In the genomic region with DNA sequence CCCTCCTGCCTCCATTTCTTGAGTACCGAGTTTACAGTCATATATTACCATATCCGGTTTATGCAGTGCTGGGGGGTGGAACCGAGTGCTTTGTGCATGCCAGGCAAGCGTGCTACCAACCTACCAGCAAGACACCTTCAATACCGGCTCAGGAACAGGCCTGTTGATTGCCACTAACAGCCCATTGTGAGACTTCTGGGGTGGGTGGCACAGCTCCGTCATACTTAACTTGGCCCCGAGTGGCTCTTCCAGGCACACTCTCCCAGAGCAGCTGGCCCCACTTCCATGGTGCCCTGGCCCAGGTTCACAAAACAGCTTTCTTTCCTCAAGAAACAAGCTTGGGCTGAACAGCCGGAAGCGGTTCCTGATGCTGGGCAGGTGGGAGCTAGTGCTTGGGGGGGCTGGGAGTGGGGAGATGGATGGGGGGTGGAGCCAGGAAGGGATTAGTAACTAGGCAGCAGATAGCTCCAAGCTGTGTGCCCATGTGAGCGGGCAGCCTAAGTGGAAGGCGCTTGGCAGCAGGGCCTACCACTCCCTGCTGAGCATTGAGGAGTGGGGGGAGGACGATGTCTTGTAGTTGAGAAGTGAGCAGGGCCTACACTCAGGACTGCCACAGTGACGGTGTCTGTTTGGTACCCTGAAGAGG, we compare ENCODE assay signal across 11 mouse cellular contexts. TPM values are rescaled to one million over a fixed set of nuclear protein-coding genes. Genes with fewer than 3 reads are reported as not detected.
DNase-seq lines count a peak whose midpoint lies in the region; ATAC-seq lines count a peak whose summit lies in the region.
"Had no signal": no experiment of that assay in that cellular context is flagged by ENCODE, and none has a peak within 500 bp of the region (broad histone marks: within the 10 kb centered on the region; RNA-seq: fewer than 3 reads in every experiment).

No protein-coding gene starts in this region.

- H3K4me2 ChIP-seq in embryonic facial prominence, embryonic 14.5 days (ENCODE audit: low read depth, low read length) = no peak overlapping the region
- H3K4me2 ChIP-seq in neural tube, embryonic 15.5 days = no peak overlapping the region
- H3K4me2 ChIP-seq: lung, embryonic 15.5 days had no signal

- peaks cover 21% of the 10 kb centered on the region for H3K36me3 ChIP-seq in embryonic facial prominence, embryonic 14.5 days (ENCODE audit: control insufficient read depth, insufficient read depth, low read length)
- peaks cover 31% of the 10 kb centered on the region for H3K36me3 ChIP-seq in neural tube, embryonic 15.5 days
- H3K36me3 ChIP-seq: lung, embryonic 15.5 days had no signal

- DNase-seq in left cerebral cortex, postnatal 14 days (ENCODE audit: low spot score in 2 of 2) = peak; percentile 44 to 80
- DNase-seq in left cerebral cortex, adult 9 months (ENCODE audit: low spot score in 2 of 2) = no peak
- peak; percentile 51 for DNase-seq in embryonic facial prominence, embryonic 14.5 days (ENCODE audit: low spot score)
- peak; percentile 50 for DNase-seq in layer of hippocampus, adult 9-11 months
- no peak for DNase-seq in urinary bladder, postnatal 25 days (ENCODE audit: low spot score)
- no peak for DNase-seq in kidney, adult 8-10 months
- no peak for DNase-seq in spleen, adult 18-20 months

- no peaks in the 10 kb centered on the region for H3K9me3 ChIP-seq in embryonic facial prominence, embryonic 14.5 days (ENCODE audit: control insufficient read depth, low read length)
- H3K9me3 ChIP-seq in neural tube, embryonic 15.5 days (replicated peaks) = no peaks in the 10 kb centered on the region
- H3K9me3 ChIP-seq: lung, embryonic 15.5 days had no signal

- H3K27me3 ChIP-seq in embryonic facial prominence, embryonic 14.5 days (replicated peaks; ENCODE audit: control insufficient read depth, insufficient read depth, low read length) = no peaks in the 10 kb centered on the region
- H3K27me3 ChIP-seq in neural tube, embryonic 15.5 days (replicated peaks) = no peaks in the 10 kb centered on the region
- H3K27me3 ChIP-seq: lung, embryonic 15.5 days had no signal

- no peak overlapping the region for H3K27ac ChIP-seq in embryonic facial prominence, embryonic 14.5 days (replicated peaks; ENCODE audit: low read depth, low read length)
- 0 out of 2 replicates have a peak overlapping the region, but pooled peaks have one; percentile 41 for H3K27ac ChIP-seq in neural tube, embryonic 15.5 days (replicated peaks)
- H3K27ac ChIP-seq: lung, embryonic 15.5 days had no signal

- intact Hi-C loops in left cerebral cortex, postnatal 14 days (cut with DNase I) = loop anchor here (2.0 to 5.0 kb wide), 2 partner anchors 225 to 325 kb away; no protein-coding TSS in a partner anchor

- ATAC-seq in embryonic facial prominence, embryonic 14.5 days (ENCODE audit: low read depth) = peak; percentile 42; the same call in 1 of the 2 replicates
- no peak for ATAC-seq in neural tube, embryonic 15.5 days (ENCODE audit: low FRiP score)

- WGBS in embryonic facial prominence, embryonic 14.5 days = 74% methylated on average over 13 of the region's 13 CpGs
- 65% methylated on average over 13 of the region's 13 CpGs for WGBS in neural tube, embryonic 15.5 days

- H3K9ac ChIP-seq in embryonic facial prominence, embryonic 14.5 days (ENCODE audit: low read depth, low read length) = no peak overlapping the region
- H3K9ac ChIP-seq in neural tube, embryonic 15.5 days (replicated peaks) = no peak overlapping the region
- H3K9ac ChIP-seq: lung, embryonic 15.5 days had no signal

- peaks cover 13% of the 10 kb centered on the region for H3K4me1 ChIP-seq in embryonic facial prominence, embryonic 14.5 days (ENCODE audit: control insufficient read depth, insufficient read depth, low read length)
- peaks cover 24% of the 10 kb centered on the region for H3K4me1 ChIP-seq in neural tube, embryonic 15.5 days

- no peak overlapping the region for H3K4me3 ChIP-seq in embryonic facial prominence, embryonic 14.5 days (ENCODE audit: low read depth, low read length)
- no peak overlapping the region for H3K4me3 ChIP-seq in neural tube, embryonic 15.5 days (replicated peaks)
- H3K4me3 ChIP-seq: lung, embryonic 15.5 days had no signal

RNA-seq across cellular contexts. Expression of a gene that starts 29.6 kb away (rescaled TPM):
- total RNA-seq in left cerebral cortex, postnatal 14 days (2021) = under 1 TPM; 0.22 to 0.25 TPM
- polyA plus RNA-seq in embryonic facial prominence, embryonic 14.5 days (2014; fragmentation: Nextera tagmentation; extraction: Ambion mirVana) = not detected in 2 replicates
- 0.05 and 0.10 TPM in 2 replicates for polyA plus RNA-seq in neural tube, embryonic 15.5 days (2015; fragmentation: Nextera tagmentation; extraction: Ambion mirVana)
- total RNA-seq: layer of hippocampus, adult 18-20 months had no signal
- polyA plus RNA-seq: heart, embryonic 14.5 days; lung, embryonic 15.5 days had no signal

RNA-seq across cellular contexts. Expression of a gene that starts 41.8 kb away (rescaled TPM):
- not detected for total RNA-seq in left cerebral cortex, postnatal 14 days (2021)
- polyA plus RNA-seq in embryonic facial prominence, embryonic 14.5 days (2014; fragmentation: Nextera tagmentation; extraction: Ambion mirVana) = not detected in 2 replicates
- polyA plus RNA-seq in neural tube, embryonic 15.5 days (2015; fragmentation: Nextera tagmentation; extraction: Ambion mirVana) = not detected in 2 replicates
- total RNA-seq: layer of hippocampus, adult 18-20 months had no signal
- polyA plus RNA-seq: heart, embryonic 14.5 days; lung, embryonic 15.5 days had no signal

RNA-seq across cellular contexts. Expression of a gene that starts 49.5 kb away (rescaled TPM):
- total RNA-seq in left cerebral cortex, postnatal 14 days (2021) = 100 to 1,000 TPM; 104 to 105 TPM
- 48.6 and 54.1 TPM in 2 replicates for polyA plus RNA-seq in embryonic facial prominence, embryonic 14.5 days (2014; fragmentation: Nextera tagmentation; extraction: Ambion mirVana)
- polyA plus RNA-seq in neural tube, embryonic 15.5 days (2015; fragmentation: Nextera tagmentation; extraction: Ambion mirVana) = 46.6 and 49.8 TPM in 2 replicates

Comparison
In these comparisons a context has a peak if more than half of its experiments do, and no peak if none do; other contexts are left out.
1. DNase-seq: peak in left cerebral cortex, postnatal 14 days (2 of 2), embryonic facial prominence, embryonic 14.5 days (single experiment) and layer of hippocampus, adult 9-11 months (single experiment); none in left cerebral cortex, adult 9 months (0 of 2), urinary bladder, postnatal 25 days (single experiment), kidney, adult 8-10 months (0 of 2) and spleen, adult 18-20 months (0 of 2).